ENCODE assay signal across 20 mouse cellular contexts in the genomic region with DNA sequence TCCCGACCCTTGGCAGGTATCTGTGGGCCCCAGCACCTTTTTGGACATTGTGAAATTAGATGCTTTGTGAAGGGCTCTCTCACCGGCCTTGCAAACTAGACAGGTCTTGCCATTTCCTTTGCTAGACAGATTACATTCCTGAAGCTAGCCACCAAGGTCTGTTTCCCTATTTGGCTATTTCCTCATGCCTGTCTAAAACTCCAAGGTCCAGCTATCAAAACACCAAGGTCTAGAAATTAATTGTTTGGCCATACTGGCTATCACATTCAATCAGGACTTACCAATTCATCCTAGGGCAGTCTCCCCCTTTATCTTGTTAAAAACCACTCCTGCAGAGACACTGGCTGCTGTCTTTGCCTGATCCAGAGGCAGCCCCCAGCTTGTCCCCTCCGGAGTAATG. TPM values are rescaled to one million over a fixed set of nuclear protein-coding genes. Genes with fewer than 3 reads are reported as not detected.
DNase-seq lines count a peak whose midpoint lies in the region.
"Had no signal": no experiment of that assay in that cellular context is flagged by ENCODE, and none has a peak within 500 bp of the region (broad histone marks: within the 10 kb centered on the region; RNA-seq: fewer than 3 reads in every experiment).

No protein-coding gene starts in this region.

- DNase-seq in adrenal gland, adult 2 months: peak; percentile 57
- DNase-seq in adrenal gland, postnatal 25 days: no peak
- DNase-seq in ovary, adult 18-20 months (ENCODE audit: low spot score): peak; percentile 23
- no peak for DNase-seq in ovary, postnatal 36 days (ENCODE audit: low spot score)
- DNase-seq in adrenal gland, postnatal 10 days: peak; percentile 19
- DNase-seq in adrenal gland, postnatal 36 days: peak; percentile 10 to 16
- no peak for DNase-seq in cerebellum, adult 11 months
- no peak for DNase-seq in lung, postnatal 14 days
- DNase-seq: cerebellum, adult 18-20 months; cerebellum, adult 8-10 months; cerebellum, adult 9-11 months; cerebellum, postnatal 14 days; cerebellum, postnatal 36 days; embryo, embryonic 11 days had no signal

RNA-seq across cellular contexts. Expression of gene Mrap2, which starts 23.9 kb away (rescaled TPM):
- 1 to 10 TPM; 2.3 to 2.8 TPM for total RNA-seq in adrenal gland, adult 2 months (2021)
- 0.20 and 0.28 TPM in 2 replicates for polyA plus RNA-seq in adrenal gland, adult 2 months (2012; rRNA removed)
- total RNA-seq in adrenal gland, postnatal 25 days (2021): 1.5 TPM in 1 of 2 replicates, not detected in the other
- total RNA-seq in adrenal gland, postnatal 10 days (2021): 1 to 10 TPM; 2.4 to 2.7 TPM
- 1 to 10 TPM; 2.2 to 2.7 TPM for total RNA-seq in adrenal gland, postnatal 36 days (2021)
- total RNA-seq: common myeloid progenitor, adult 5-6 weeks; ES-E14; MEL had no signal
- polyA plus RNA-seq: embryonic facial prominence, embryonic 11.5 days; erythroblast, embryonic 14.5 days; forebrain, embryonic 10.5 days had no signal

Comparison
In these comparisons a context has a peak if more than half of its experiments do, and no peak if none do; other contexts are left out.
1. DNase-seq: peak in adrenal gland, adult 2 months (single experiment), ovary, adult 18-20 months (single experiment), adrenal gland, postnatal 10 days (single experiment) and adrenal gland, postnatal 36 days (2 of 2); none in adrenal gland, postnatal 25 days (single experiment), ovary, postnatal 36 days (single experiment), cerebellum, adult 11 months (single experiment) and lung, postnatal 14 days (single experiment).